Mouse (Mus musculus) ovary, postnatal 36 days (tissue): Measurements from ENCODE around the gene Lhfpl5.

Experiments
- DNase-seq: peaks from one replicate; pipeline ENCODE4 v3.0.0; 2022; ENCODE audit warnings: low spot score, mixed read lengths

The Lhfpl5 gene

DNA sequence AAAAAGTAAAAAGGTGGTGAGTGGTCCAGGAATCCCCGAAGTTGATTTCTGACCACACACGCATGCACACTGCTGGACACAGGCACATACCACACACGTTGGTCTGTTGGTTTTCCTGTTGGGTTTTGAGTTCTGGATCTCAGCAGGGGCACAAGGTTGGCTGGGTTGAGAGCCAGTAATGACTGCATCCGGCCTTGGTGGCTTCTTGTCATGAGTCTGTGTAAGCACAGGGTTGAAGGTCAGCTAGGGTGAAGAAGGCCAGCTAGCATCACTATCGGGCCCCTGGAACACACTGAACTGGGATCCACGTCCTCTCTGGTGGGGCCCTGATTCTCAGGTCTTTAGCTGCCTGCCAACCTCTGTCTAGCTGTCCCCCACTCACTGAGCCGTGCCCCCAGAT, 2.9 kb upstream of the Lhfpl5 start:
- DNase-seq: no peak

DNA sequence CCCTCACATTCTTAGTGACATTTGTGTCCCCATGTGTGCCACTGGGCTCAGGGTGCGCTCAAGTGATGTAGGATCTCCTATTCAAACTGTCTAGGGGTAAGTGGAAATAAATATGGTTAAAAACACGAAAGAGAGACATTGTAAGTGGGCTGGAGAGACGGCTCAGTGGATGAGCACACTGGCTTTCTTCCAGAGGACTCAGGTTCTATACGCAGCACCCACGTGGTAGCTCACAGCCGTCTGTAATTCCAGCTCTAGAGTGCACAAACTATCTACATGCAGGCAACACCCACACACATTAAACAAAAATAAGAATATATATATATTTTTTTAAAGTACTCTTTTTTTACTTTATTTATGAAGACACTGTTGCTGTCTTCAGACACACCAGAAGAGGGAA, 2.5 kb upstream of the Lhfpl5 start:
- DNase-seq: no peak

GRCm38 (mm10) chr17:28580396-28580795, 5.0 kb downstream of the Lhfpl5 start:
- peak; percentile 74 for DNase-seq

DNA sequence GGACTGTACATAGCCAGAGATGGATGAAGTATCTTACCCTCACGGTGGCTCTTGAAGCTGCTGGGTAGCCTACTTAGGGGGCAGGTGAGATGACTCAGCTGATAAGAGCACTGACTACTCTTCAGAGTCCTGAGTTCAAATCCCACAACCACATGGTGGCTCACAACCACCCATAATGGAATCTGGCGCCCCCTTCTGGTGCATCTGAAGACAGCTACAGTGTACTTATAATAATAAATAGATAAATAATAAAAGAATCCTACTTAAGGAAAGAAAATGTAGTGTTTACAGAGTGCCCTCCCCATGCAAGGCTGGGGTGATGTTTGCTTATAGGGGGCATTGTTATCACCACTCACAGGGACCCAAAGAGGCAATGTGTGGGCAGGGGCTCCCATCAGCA, 5.6 kb downstream of the Lhfpl5 start:
- no peak for DNase-seq

- DNase-seq: no peak
Observed at GRCm38 (mm10) chr17:28586509-28586908, 11.1 kb downstream of the Lhfpl5 start.

DNA sequence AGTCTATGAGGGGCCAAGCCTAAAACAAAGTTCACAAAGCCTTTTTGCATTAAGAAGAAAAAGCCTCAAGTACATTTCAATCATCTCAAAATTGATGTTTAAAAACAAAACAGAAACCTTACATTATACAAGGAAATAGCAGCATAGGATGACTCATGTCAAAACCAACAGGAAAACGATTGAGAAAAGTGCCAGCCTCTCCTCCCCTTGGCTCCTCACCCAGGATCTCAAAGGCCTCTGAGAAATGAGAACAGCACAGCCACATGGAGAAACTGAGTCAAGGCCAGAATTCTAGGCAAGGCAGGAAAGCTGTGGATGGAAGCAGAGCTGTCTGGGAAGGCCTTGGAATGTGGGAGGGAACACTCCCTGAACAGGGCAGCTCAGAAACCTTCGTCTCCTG, 13.2 kb downstream of the Lhfpl5 start:
- DNase-seq: no peak

- no peak for DNase-seq
Observed at GRCm38 (mm10) chr17:28590596-28590995, 15.2 kb downstream of the Lhfpl5 start.

DNA sequence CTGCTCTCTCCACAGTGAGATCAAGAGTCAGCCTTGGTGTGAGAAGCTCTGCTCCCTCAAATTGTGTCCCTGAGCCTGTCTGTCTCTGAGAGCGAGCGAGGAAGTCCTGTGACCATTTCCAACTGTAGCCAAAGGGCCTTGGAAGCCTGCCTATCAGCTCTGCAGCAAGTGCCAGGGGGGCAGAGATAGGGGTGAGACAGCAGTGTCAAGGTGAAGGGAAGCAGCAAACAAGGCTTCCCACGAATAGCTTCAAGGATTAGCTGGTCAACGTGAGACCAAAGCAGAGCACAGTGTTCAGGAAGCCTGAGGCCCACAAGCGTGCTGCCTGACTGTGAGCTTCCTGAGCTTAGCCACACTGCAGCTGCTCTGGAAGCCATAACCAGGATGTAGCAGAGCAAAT, 16.0 kb downstream of the Lhfpl5 start:
- peak; percentile 71 for DNase-seq

DNA sequence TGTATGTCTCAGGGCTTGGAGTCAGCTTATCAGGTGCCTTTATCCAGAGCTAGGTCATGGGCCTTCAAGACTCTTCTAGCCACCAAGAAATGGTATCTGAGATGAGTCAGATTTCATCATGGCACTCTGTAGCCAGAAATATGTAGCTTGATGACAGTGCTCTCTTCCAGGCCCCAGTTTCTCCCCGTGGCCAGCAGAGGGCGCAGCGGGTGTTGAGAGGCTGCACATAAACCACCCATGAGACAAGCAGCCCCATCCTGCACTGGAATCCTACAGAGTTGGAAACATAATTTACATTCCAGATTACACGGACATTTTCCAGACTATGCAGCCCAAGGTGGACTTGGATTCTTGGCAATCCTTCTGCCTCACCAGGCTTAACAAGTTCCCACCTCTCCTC, 17.6 kb downstream of the Lhfpl5 start:
- peak; percentile 72 for DNase-seq

GRCm38 (mm10) chr17:28593965-28594364, 18.5 kb downstream of the Lhfpl5 start:
- DNase-seq: no peak

- DNase-seq: no peak
Observed at GRCm38 (mm10) chr17:28600780-28601179, 25.3 kb downstream of the Lhfpl5 start.

GRCm38 (mm10) chr17:28601557-28602250, 26.3 kb downstream of the Lhfpl5 start:
- DNase-seq: no peak

DNA sequence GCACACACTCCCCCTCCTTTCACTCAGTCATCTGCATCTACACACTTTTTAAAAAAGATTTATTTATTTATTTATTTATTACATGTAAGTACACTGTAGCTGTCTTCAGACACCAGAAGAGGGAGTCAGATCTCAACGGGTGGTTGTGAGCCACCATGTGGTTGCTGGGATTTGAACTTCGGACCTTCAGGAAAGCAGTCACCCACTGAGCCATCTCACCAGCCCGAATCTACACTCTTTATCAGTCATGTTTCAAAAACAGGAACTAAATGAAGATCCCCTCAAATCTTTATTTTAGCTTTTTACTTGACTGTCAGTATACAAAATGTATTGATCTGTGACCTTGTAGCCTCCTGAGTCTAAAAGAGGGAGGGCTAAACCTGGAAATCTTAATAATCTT, 34.1 kb downstream of the Lhfpl5 start:
- no peak for DNase-seq

DNA sequence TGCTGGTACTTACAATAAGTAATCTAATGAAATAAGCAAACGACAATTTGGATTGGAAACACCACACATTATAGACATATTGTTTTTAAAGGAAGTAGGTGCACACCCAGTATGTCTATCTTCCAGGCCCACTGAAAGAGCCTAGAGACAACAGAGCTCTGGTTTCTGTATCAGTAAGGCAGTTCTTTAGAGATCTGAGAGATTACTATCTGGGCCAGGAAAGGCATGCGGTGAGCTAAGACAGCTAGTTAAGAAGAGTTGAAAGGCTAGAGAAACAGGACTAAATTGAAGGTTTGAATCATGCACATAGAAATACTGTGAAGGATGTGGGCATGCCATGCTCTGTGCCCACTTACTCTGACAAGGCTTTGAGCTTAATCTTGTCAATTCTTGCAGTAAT, 37.2 kb downstream of the Lhfpl5 start:
- DNase-seq: no peak

DNA sequence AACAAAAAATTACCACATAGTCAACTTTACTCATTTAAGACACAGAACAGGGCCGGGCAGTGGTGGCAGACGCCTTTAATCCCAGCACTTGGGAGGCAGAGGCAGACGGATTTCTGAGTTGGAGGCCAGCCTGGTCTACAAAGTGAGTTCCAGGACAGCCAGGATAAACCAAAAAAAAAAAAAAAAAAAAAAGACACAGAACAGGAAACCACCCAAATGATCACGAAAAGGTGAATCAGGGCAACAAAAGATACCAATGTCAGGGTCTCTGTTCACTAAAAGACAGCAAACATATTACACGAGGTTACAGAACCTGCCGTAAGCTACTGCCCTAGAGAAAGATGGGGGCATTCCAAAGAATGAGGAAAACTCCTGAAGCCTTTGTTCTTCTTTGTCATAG, 37.7 kb downstream of the Lhfpl5 start:
- DNase-seq: no peak

- DNase-seq: no peak
Observed at GRCm38 (mm10) chr17:28615332-28615731, 39.9 kb downstream of the Lhfpl5 start.

GRCm38 (mm10) chr17:28617636-28618035, 42.2 kb downstream of the Lhfpl5 start:
- DNase-seq: no peak

- no peak for DNase-seq
Observed at GRCm38 (mm10) chr17:28618124-28618523, 42.7 kb downstream of the Lhfpl5 start.

DNA sequence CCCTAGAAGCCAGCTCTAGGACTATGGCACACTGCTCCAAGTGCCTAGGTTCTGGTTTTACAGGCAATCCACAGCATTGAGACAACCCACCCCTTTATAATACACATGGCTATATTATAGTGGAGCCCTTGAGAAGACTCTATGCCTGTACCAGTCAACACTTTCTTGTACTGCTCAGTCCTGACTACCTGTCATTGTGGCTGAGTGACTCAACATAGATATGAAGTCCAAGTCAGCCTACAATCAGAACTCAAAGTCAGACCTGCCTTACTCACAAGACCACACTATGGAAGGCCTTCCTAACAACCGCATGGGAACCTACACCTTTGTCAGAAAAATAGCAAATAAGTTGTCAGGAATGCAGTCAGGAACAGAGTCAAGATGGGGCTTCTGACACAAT, 43.3 kb downstream of the Lhfpl5 start:
- DNase-seq: no peak

DNA sequence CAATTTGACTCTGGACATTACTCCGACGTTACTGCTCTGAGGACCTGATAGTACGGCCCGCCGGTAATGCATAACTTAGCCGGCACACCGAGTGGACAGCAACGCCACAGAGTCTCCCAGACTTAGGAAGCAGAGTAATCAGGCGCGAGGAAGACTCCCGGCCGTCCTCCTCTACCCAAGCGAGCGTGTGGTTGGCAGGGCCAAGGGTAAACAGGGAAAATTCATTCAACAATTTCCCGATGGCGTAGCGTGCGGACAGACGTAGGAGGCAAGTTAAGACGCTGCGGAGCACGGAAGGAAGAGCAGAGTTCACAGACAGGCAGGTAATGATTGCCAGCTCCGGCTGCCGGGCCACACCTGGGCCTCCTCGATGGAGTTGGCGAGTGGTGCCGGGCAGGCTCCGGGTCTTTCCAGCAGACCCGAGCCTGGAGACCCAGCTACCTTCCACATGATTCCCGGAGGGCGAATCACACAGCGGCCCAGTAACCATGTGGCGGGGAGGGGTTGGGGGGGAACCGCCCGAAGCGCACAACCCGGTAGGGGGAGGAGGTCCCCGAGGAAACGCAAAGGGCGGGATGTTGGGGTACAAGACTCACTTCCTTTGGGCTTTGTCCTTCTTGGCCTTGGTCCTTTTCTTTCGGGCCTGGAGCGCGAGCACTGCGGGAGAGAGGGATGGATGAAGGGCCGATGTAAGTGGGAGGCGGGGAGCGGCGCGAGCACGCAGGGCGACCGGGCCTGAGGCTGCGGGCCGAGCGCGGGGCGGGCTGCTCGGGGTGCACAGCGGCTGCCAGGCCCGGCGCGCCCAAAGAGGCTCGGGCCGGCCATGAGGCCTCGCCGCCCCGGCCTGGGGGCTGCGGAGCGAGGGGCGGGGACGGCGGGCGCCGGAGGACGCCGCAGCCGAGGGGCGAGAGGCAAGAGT, 46.2 kb downstream of the Lhfpl5 start:
- DNase-seq: peak; percentile 55

- DNase-seq: peak; percentile 92
Observed at GRCm38 (mm10) chr17:28622300-28622759, 46.9 kb downstream of the Lhfpl5 start, which contains the start of gene Srpk1. TSS of gene Srpk1 (minus strand) at chr17:28622709.

DNA sequence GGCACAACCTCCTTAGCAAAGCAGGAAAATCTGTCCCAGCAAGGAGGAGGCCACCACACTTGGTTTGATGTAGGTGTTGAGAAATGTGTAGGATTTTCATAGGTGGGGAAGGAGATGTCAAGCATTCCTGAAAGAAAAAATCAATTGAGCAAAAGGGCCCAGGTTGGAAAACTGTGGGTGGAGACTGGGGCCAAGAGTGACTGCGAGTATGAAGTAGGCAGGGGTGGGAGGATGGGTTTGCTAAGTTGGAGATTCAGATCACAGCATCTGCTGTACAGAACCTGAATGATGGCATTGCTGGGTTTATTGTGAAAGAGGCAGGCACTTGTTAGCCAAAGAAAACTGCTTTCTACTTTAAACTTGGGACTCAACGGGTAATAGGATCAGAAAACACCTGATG, 49.4 kb downstream of the Lhfpl5 start:
- no peak for DNase-seq

GRCm38 (mm10) chr17:28625327-28625726, 49.9 kb downstream of the Lhfpl5 start:
- no peak for DNase-seq
